Mouse (Mus musculus) forebrain, embryonic 15.5 days (tissue): ENCODE measurements at regions not wholly inside any gene's neighbourhood (a gene's known extent, or its start where the extent isn't known, plus 50 kb on each side); places are given as distances from the start of the nearest gene placed in this dataset.

Source experiments
- ATAC-seq: fragments of 200-750 bp; cut with Nextera tagmentation; replicated peaks from 2 replicates; pipeline ENCODE4 v1.8.0; 2017; ENCODE audit warnings: mild to moderate bottlenecking, moderate TSS enrichment, moderate library complexity
- H3K27ac ChIP-seq: fragments of 300-500 bp; sonication (generic); replicated peaks from 2 replicates; pipeline ENCODE4 v1.5.1; 2015; ENCODE audit warnings: mild to moderate bottlenecking, inconsistent platforms
- H3K27me3 ChIP-seq: fragments of 300-500 bp; sonication (generic); 2 replicates; pipeline ENCODE4 v1.6.1; 2015; ENCODE audit warnings: inconsistent platforms
- H3K36me3 ChIP-seq: fragments of 300-500 bp; sonication (generic); 2 replicates; pipeline ENCODE4 v1.6.1; 2015; ENCODE audit warnings: mild to moderate bottlenecking, inconsistent platforms
- H3K4me1 ChIP-seq: fragments of 300-500 bp; sonication (generic); 2 replicates; pipeline ENCODE4 v1.6.1; 2015; ENCODE audit warnings: inconsistent platforms
- H3K4me2 ChIP-seq: fragments of 300-500 bp; sonication (generic); replicated peaks from 2 replicates; pipeline ENCODE4 v1.6.1; 2015; ENCODE audit warnings: mild to moderate bottlenecking, inconsistent platforms
- H3K4me3 ChIP-seq: fragments of 300-500 bp; sonication (generic); 2 replicates; pipeline ENCODE4 v1.5.1; 2015; ENCODE audit warnings: mild to moderate bottlenecking, inconsistent platforms
- H3K9ac ChIP-seq: fragments of 300-500 bp; sonication (generic); replicated peaks from 2 replicates; pipeline ENCODE4 v1.6.1; 2015; ENCODE audit warnings: mild to moderate bottlenecking, inconsistent platforms
- H3K9me3 ChIP-seq: fragments of 300-500 bp; sonication (generic); 2 replicates; pipeline ENCODE4 v1.6.1; 2016; ENCODE audit warnings: inconsistent platforms
- WGBS: fragments of 180-500 bp; shearing (Covaris S2); methylation state at CpG from one replicate; pipeline ENCODE4 v1.1.7; 2015; ENCODE audit warnings: mixed read lengths; 5-methylcytosine and 5-hydroxymethylcytosine counted together

DNA sequence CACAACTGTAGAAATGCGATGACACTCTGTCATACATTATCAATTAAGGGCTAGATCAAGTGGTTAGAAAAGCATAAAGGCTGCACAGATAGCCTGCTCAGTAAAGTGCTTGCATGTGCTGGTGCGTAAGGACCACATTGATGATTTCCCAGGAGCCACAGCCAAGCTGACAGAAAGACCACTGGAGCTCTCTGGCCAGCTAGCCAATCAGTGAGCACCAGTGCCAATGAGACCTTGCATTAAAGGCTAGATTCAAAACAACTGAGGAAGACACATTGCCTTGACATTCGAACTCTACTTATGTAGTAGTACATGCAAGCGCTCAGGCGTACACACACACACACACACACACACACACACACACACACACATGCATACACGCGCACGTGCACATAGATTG, 96.1 kb upstream of the App start:
- no peak for ATAC-seq
- WGBS: 89% methylated on average over 8 of the region's 8 CpGs
- no peaks in the 10 kb centered on the region for H3K4me1 ChIP-seq

DNA sequence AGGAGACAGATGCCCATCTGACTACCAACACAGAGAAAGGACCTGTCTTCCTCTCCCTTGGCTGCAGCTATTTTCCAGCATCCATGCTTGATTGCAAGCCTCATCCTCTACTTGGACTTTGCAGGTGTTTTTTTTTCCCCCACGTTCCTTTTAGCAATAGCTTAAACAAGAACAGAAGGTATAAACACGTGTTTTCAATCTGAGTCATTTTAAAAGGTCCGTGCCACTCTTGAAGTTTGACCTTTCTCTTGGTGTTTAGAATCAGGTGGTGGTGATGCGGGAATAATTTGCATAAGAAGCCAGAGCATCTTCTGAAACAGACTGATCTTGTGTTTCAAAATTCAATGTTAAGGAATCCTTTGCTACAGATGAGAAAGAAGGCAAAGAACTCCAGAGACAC, 86.3 kb upstream of the App start:
- Histone ChIP-seq H3K4me1 (no peaks in the 10 kb centered on the region), H3K36me3 (no peaks in the 10 kb centered on the region), H3K4me2 (no peak overlapping the region), H3K27ac (no peak overlapping the region), H3K4me3 (no peak overlapping the region), H3K9ac (no peak overlapping the region), H3K27me3 (no peaks in the 10 kb centered on the region), H3K9me3 (no peaks in the 10 kb centered on the region)
- WGBS: 72% methylated on average over 4 of the region's 4 CpGs
- ATAC-seq: no peak

More for the DNA sequence above, 96.1 kb upstream of the App start:
- H3K36me3 ChIP-seq: no peaks in the 10 kb centered on the region
- no peaks in the 10 kb centered on the region for H3K27me3 ChIP-seq
- no peak overlapping the region for H3K9ac ChIP-seq
- no peaks in the 10 kb centered on the region for H3K9me3 ChIP-seq
- no peak overlapping the region for H3K4me3 ChIP-seq
- H3K4me2 ChIP-seq: no peak overlapping the region
- no peak overlapping the region for H3K27ac ChIP-seq

DNA sequence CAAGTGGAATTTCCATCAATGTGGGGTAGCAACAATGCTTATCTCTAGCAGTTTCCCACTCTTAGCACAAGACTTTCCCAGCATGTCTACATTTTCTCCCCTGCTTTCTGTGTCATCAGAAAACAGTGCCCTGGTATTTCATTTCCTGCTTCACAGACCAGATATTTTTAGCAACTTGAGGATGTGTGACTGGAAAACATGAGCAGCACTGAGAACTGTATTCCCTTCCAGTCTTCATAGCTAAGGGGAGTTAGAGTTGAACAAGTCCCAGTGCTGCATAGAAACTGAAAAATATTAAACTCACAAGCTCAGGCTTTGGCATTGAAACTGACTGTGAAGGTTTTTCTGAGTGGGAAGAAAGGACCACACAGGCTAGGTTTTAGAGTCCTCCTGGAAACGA, 73.7 kb upstream of the App start:
- H3K27ac ChIP-seq: no peak overlapping the region
- no peaks in the 10 kb centered on the region for H3K9me3 ChIP-seq
- no peak overlapping the region for H3K9ac ChIP-seq
- no peak overlapping the region for H3K4me2 ChIP-seq
- H3K36me3 ChIP-seq: no peaks in the 10 kb centered on the region
- no peaks in the 10 kb centered on the region for H3K27me3 ChIP-seq
- no peaks in the 10 kb centered on the region for H3K4me1 ChIP-seq
- H3K4me3 ChIP-seq: no peak overlapping the region
- 71% methylated on average over 1 of the region's 1 CpGs for WGBS
- ATAC-seq: no peak

DNA sequence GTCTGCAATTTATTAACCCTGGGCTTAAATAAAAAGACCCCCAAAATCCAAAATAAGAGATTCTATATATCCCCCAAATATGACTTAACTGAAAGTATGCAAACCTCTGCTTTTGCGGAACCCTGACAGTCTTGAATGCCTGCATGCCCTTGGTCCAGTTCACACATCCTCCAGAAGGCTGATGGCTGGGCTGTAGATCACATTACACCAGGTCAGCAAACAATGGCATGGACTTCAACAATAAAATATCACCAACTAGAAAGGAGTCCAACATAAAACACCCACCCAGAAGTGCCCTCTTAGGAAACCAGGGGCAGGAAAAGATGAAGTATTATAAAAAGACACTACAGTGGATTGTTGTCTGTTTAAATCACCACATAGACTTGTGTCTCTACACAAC, 59.5 kb upstream of the App start:
- 96% methylated on average over 1 of the region's 1 CpGs for WGBS
- no peak overlapping the region for H3K27ac ChIP-seq
- H3K9ac ChIP-seq: no peak overlapping the region

DNA sequence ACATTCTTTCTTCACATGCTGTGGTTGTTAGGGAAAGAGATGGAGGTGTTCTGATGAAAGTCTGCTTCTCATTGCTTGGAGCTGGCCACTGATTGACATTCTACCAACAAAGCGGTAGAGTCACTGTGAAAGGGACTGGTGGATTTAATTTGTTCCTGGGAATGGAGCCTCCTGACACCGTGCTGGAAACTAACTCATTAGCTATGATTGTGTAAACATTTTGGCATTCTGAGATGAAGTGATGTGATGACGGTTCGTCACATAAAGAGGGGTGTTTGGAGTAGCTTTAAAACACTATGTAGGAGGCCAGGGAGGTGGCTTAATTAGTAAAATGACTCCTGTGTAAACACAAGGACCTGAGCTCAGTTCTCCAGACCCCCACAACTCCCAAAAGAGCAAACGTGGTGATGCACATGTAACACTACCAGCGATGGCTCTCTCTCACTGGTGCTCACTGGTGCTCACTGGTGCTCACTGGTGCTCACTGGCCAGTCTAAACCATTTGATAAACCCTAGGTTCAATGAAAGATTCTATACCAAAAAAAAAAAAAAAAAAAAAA, 58.4 kb upstream of the App start:
- no peak overlapping the region for H3K9ac ChIP-seq
- no peak overlapping the region for H3K4me3 ChIP-seq
- no peaks in the 10 kb centered on the region for H3K4me1 ChIP-seq
- ATAC-seq: peak; percentile 67; the same call in 1 of the 2 replicates
- H3K4me2 ChIP-seq: no peak overlapping the region
- no peaks in the 10 kb centered on the region for H3K27me3 ChIP-seq
- no peak overlapping the region for H3K27ac ChIP-seq
- H3K9me3 ChIP-seq: no peaks in the 10 kb centered on the region
- H3K36me3 ChIP-seq: no peaks in the 10 kb centered on the region
- 42% methylated on average over 6 of the region's 6 CpGs for WGBS

More for the DNA sequence above, 59.5 kb upstream of the App start:
- Histone ChIP-seq H3K36me3 (no peaks in the 10 kb centered on the region), H3K4me3 (no peak overlapping the region), H3K4me2 (no peak overlapping the region), H3K9me3 (no peaks in the 10 kb centered on the region), H3K27me3 (no peaks in the 10 kb centered on the region), H3K4me1 (no peaks in the 10 kb centered on the region)
- ATAC-seq: no peak

DNA sequence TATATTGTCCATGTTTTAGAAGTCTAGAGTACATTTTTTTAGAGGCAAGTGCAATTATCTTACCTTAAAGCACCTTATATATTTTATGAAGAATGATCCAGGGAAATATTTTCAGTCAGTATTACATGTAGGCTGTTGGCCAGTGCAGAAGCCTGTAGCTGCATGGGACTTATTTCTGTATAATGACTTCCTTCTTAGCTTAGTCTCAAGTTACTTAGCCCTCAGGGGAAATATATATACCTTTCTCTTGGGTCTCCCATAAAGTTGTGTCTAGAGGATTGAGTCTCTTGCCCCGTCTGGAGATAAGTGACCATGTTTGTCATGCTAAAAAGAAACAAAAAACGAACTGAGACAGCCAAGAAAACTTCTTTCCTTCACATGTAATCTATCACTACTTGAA, 57.8 kb upstream of the App start:
- Histone ChIP-seq H3K9ac (no peak overlapping the region), H3K27me3 (no peaks in the 10 kb centered on the region), H3K27ac (no peak overlapping the region), H3K9me3 (no peaks in the 10 kb centered on the region), H3K36me3 (no peaks in the 10 kb centered on the region), H3K4me2 (no peak overlapping the region), H3K4me1 (no peaks in the 10 kb centered on the region), H3K4me3 (no peak overlapping the region)
- 62% methylated on average over 2 of the region's 2 CpGs for WGBS
- ATAC-seq: no peak

DNA sequence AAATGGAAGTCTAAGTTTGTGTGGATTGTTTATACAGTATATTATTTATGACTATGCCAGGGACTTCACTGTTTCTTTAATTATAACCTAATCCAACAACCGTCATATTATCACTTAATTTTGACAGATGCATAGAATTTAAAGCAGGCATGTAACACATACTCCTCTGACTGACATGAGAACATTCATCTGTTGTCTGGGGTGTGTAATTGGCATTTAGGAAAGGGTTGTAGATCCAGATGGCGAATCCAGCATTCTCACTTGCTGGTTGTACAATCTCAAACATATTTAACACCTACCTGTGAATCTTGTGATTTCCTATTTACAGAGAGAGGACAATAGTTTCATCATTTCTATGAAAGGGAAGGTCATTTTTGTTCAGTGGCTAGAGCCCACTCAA, 50.8 kb upstream of the App start:
- 71% methylated on average over 2 of the region's 2 CpGs for WGBS
- Histone ChIP-seq H3K9me3 (no peaks in the 10 kb centered on the region), H3K4me2 (no peak overlapping the region), H3K27me3 (no peaks in the 10 kb centered on the region), H3K4me1 (no peaks in the 10 kb centered on the region), H3K9ac (no peak overlapping the region), H3K36me3 (no peaks in the 10 kb centered on the region), H3K4me3 (no peak overlapping the region), H3K27ac (no peak overlapping the region)
- peak; percentile 67 for ATAC-seq
